15 mouse cellular contexts compared by ENCODE assay signal in genomic region chr6:7876836-7877235, GRCm38 (mm10).
A peak's percentile ranks its signal among the peaks of the same experiment; 100 is the strongest.
DNase-seq lines count a peak whose midpoint lies in the region.
"Had no signal": no experiment of that assay in that cellular context is flagged by ENCODE, and none has a peak within 500 bp of the region (broad histone marks: within the 10 kb centered on the region; RNA-seq: fewer than 3 reads in every experiment).

No protein-coding gene starts in this region.

- peak; percentile 33 for DNase-seq in kidney, adult 11 months
- no peak for DNase-seq in kidney, postnatal 14 days
- DNase-seq in kidney, adult 8-10 months = peak; percentile 43 to 52
- no peak for DNase-seq in kidney, postnatal 4 days
- DNase-seq in kidney, postnatal 36 days = peak; percentile 46 to 48
- no peak for DNase-seq in kidney, adult 18-20 months
- DNase-seq: adrenal gland, adult 8-10 months; adrenal gland, postnatal 14 days; adrenal gland, postnatal 36 days; B cell, adult 2 months; cerebellum, adult 11-12 months; cerebellum, adult 2 months; cerebellum, adult 9-10 months; cerebellum, postnatal 10 days; cerebellum, postnatal 25 days had no signal

Comparison
In these comparisons a context has a peak if more than half of its experiments do, and no peak if none do; other contexts are left out.
1. DNase-seq: peak in kidney, adult 11 months (single experiment), kidney, adult 8-10 months (2 of 2) and kidney, postnatal 36 days (2 of 2); none in kidney, postnatal 14 days (single experiment), kidney, postnatal 4 days (0 of 2) and kidney, adult 18-20 months (single experiment).